Mouse (Mus musculus) heart, postnatal 0 days (tissue): Measurements from ENCODE around the gene Plaa.
"Not testable (repeated sequence)": the region's sequence is repeated elsewhere in the genome, so short reads cannot be mapped to it uniquely, and the experiment has no call there.

ENCODE experiments used
- CTCF ChIP-seq: IDR thresholded peaks from 2 replicates; pipeline ENCODE4 v1.5.1; 2016; ENCODE audit warnings: antibody characterized with exemption, control low read depth, low read depth
- EP300 ChIP-seq: IDR thresholded peaks from 2 replicates; pipeline ENCODE4 v1.6.1; 2016; ENCODE audit warnings: antibody characterized with exemption, low read depth

DNA sequence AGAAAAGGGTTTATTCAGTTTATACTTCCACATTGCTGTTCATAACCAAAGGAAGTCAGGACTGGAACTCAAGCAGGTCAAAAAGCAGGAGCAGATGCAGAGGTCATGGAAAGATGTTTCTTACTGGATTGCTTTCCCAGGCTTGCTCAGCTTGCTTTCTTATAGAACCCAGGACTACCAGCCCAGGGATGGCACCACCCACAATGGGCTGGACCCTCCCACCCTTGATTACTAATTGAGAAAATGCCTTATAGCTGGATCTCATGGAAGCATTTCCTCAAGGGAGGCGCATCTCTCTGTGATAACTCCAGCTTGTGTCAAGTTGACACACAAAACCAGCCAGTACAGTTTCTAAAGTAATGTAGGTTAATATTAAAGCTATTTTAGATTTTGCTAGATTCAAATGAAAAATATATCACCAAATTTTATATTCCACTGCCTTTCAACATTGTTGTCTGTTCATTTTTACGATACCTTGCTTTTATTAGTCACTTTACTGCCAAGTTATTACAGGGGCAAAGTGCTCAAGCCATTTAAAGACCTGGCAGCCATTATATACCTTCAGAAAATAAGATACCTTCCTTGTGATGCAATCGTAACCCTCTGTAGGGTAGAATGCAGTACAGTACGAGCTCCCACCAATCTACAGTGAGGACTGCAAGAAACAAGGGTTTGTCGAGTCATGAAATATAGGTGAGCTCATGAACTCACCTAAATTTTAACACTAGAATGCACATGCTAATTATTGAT, 47.6 kb upstream of the Plaa start:
- TF ChIP-seq CTCF, EP300: not testable (repeated sequence)
